Mouse (Mus musculus) gastrocnemius, postnatal 4 days (tissue): ENCODE measurements around the gene Mpp3. TPM values are rescaled to one million over a fixed set of nuclear protein-coding genes. Genes with fewer than 3 reads are reported as not detected.
"Not testable (repeated sequence)": the region's sequence is repeated elsewhere in the genome, so short reads cannot be mapped to it uniquely, and the experiment has no call there.

Source experiments
- DNase-seq, 2 experiments: peaks; one replicate each; pipeline ENCODE4 v3.0.0; 2021 to 2022; ENCODE audit warnings: low spot score in 2 of 2, mixed read lengths in 2 of 2
- total RNA-seq, 2 experiments: library from RNA; stranded (reverse); gene quantifications; 2 replicates each; pipeline ENCODE4 v1.2.3; 2021

Mpp3 gene
- total RNA-seq, 2 experiments from 2014 or later = 55.8 to 95.9 TPM

GRCm38 (mm10) chr11:102013201-102013600 is 15.1 kb downstream of the Mpp3 start:
- no peak for DNase-seq

DNA sequence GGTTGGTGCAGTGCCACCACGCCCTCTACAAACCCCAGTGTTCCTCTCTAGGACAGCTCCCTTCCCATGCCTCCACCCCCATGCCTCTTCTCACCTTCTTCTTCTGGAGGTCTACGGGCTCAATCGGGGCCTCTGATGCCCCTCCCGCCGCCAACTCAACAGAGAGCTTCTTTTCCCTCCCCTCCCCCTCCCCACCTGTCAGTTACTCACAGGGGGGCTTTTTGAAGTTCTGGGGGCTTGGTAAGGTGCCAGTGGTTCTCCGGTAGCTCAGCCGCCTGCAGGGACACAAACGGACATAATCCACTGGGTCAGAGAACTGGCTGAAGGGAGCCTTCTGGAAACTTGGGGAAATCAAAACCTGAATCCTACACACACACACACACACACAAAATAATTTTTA is 16.8 kb downstream of the Mpp3 start:
- DNase-seq = no peak

- DNase-seq = no peak
These were observed 18.1 kb downstream of the Mpp3 start for GRCm38 (mm10) chr11:102010140-102010539.

GRCm38 (mm10) chr11:102008954-102009637 is 19.2 kb downstream of the Mpp3 start:
- no peak for DNase-seq

- no peak for DNase-seq
These were observed 19.9 kb downstream of the Mpp3 start for GRCm38 (mm10) chr11:102008372-102008771.

DNA sequence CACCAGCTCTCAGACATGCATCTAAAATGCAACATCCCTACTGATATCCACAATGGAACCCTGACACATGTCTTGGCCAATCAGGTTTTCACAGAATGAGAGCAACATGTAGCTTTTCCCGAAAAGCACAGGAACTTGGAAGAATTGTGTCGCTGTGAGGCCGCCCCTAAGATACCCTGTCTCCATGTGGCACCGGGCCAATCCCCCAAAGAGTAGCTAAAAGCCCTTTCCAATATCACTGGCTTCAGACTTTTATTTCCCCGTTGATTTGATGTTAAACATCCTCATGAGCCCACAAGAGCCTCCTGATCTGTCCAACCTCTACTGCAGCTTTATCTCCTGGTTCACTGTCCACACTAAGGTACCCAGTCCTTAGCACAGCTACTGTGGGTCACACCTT is 21.6 kb downstream of the Mpp3 start:
- DNase-seq = no peak

DNA sequence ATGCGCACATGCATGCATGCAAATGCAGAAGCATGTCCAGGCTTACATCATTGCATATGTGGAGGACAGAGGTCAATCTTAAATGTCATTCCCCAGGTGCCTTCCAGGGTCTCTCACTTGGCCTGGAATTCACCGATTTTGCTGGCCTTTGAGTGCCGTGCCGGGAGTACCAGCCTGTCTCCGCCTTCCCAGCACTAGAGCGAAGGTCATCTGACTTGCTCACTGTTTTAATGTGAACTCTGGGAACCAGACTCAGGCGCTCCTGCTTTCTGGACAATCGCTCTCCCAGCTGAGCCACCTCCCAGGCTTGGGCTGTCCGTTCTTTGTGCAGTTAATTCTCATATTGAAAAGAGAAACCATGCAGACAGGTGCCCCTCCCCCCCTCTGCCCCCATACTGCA is 22.0 kb downstream of the Mpp3 start:
- DNase-seq = no peak

DNA sequence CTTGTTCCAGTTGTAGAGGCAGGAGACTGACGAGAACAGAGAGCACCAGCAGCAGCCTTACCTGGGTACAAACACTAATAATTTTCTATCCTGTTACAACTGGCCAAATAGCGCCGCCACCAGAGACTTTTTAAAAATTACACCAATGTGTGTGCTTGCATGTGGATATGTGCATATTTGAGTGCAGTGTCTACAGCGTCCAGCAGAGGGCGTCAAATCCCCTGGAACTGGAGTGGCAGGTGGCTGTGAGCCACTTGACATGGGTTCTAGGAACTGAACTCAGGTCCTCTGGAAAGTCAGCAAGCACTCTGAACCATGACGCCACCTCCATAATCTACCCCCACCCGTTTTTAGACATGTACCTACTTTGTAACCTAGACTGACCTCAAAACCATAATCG is 24.0 kb downstream of the Mpp3 start:
- no peak for DNase-seq

DNA sequence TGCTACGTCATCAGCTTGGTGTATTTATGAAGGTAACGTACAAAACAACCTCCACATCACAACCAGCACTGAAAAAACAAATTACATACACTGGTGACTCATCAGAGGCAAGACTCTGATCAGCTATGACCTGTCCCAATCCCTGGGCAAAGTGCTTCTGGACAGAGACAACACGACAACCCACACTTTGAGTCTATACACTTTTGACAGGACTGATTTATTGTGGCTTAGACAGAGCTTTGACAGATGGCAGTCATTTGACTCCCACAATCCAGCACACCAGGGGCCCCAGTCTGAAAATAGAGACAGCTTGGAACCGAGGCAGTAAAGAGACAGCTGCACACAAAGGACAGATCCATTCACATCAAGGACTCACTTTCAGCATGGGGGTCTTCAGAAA is 28.8 kb downstream of the Mpp3 start:
- DNase-seq = no peak

DNA sequence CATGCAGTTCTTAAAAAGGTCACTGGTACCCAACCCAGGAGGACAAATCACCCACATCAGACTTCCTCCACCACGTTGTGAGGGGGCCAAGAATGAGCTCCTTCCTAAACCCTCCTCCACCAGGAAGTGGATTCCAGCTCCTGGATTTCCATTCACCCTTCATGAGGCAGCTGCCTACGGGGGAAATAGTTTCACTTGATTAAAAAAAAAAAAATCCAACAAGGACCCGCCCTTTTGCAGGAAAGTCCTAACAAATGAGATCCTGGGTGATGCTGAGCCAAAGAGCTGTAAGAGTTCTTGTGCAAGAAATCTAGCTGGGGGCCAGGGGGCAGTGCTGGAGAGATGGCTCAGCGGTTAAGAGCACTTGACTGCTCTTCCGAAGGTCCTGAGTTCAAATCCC is 30.0 kb downstream of the Mpp3 start:
- no peak for DNase-seq

DNA sequence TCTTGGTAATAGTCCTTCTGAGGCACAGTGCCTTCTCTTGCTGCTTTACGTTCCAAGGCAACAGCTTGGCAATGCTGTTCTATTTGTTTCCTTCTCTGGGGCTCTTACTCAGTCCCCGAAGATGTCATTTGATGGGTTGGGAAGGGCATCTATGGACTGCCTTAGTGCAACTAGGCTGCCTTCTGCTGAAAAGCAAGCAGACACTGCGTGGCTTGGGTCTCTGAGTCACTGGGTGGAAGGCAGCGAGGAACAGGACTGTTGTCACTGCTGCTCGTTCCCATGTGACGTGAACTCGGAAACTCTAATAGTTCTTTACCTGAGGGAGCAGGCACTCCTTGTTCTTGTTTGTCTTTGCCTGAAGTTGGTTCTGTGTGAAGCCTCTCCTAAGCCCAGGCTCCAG is 32.3 kb downstream of the Mpp3 start:
- no peak for DNase-seq

GRCm38 (mm10) chr11:101994100-101994499 is 34.2 kb downstream of the Mpp3 start:
- no peak for DNase-seq

- DNase-seq = no peak
These were observed 35.9 kb downstream of the Mpp3 start for GRCm38 (mm10) chr11:101992411-101992810.

GRCm38 (mm10) chr11:101991813-101992212 is 36.4 kb downstream of the Mpp3 start:
- DNase-seq = no peak

DNA sequence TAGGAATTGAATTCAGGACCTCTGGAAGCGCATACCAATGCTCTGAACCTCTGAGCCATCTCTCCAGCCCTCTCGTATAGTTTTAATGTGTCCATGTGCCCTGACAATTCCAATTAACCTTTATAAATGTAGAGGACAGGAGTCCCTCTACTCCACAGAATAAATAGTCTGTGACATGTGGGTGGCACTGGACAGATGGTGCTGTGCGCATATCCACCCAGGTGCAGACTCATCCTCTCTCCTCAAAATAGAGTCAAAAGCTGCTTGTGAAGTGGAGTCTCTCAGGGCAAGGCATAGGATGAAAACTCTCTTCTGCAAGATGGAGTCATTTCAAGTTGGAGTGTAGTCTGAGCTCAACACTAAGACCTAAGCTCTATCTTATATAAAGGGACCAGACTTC is 38.0 kb downstream of the Mpp3 start:
- no peak for DNase-seq

DNA sequence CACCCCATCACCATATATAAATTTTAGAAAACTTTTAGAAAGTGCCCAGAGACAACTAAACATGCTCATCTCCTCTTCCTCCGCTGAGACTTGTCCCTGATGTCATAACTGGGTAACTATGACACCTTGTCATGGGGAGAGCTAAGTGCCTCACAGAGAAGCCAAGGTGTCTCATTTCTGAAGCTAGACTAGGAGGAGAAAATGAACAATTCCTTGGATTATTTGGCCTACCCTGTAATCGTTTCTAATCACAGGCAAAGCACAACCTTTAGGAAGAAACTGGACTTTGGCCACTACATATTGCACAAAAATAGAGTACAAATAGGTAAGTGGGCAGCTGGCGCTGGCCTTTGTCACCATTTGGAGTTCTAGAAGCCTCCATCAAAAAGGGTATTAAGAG is 41.3 kb downstream of the Mpp3 start, which contains the start of gene Dusp3:
Dusp3 (minus strand) TSS at position 101 of the 400 bp plus-strand sequence.
- DNase-seq = no peak

- peak; percentile 50 to 85 for DNase-seq
These were observed 42.3 kb downstream of the Mpp3 start for GRCm38 (mm10) chr11:101985990-101986389.

- not testable (repeated sequence) for DNase-seq
These were observed 42.8 kb downstream of the Mpp3 start for GRCm38 (mm10) chr11:101985450-101985849.

DNA sequence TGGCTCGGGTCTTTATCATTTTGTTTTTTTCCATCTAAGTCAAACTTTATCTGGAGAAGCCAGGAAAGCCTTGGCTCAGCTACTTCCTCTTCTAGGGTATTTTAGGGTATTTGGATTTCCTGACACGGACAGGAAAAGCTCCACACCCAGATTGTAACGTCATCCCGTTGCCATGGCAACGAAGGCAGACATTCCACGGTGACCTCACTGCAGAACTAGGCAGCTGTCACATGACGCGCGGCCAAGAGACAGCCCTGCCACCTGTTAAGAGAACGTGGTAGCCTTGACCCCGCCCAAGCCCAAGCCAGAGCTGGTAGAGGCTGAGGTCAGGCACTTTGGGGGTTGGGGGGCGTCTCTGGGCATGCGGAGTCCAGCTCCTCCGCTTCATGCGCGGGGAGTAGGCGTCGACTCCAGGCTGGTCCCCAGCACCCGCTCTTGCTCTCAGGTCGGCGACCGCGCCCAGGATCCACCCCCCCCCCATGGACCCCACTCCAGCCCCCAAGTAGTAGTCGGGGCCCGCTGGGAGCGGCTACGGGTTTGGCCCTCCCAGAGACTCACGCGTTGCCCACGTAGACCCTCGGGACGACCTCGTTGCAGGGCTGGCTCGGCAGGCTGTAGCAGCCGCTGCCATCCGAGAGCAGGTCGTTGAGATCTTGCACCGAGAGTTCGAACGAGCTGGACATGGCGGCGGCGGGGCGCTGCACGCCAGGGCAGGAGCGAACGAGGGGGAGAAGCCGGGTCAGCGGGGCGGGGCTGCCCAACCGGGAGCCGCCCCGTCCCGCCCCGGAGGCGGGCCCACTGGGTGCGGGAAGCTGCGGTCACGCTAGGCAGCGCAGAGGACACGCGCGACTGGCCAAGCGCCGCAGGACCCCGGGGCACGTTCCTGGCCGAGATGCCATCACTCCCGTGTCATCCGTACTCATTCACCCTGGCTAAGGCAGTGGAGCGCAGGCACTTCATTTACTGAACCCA is 43.9 kb downstream of the Mpp3 start, which contains the start of gene Cfap97d1:
Cfap97d1 (plus strand) TSS at position 226 of the 972 bp plus-strand sequence.
- peak; percentile 83 to 93 for DNase-seq

DNA sequence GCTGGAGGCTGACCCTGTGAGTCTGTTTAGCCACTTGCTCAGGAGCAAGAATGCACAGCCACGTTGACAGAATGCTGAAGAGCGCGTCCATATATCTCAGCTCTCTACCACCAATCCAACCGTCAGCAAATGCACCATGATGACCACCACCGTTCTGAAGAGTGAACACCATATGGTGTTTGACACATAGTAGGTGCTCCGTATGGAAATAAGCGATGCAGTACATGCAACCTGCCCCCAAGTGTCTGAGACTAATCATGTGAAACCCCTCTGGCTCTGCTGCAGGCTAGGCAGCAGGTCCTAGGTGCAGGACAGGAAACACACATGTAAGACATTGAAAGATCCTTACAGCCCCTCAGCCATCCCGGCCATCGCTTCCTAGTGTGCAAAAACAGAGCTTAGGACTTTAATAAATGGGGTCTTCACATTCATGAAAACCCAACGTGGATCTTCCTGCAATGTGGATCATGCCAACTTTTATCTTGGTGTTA is 44.8 kb downstream of the Mpp3 start:
- DNase-seq = no peak

- no peak for DNase-seq
These were observed 45.3 kb downstream of the Mpp3 start for GRCm38 (mm10) chr11:101982981-101983411.

DNA sequence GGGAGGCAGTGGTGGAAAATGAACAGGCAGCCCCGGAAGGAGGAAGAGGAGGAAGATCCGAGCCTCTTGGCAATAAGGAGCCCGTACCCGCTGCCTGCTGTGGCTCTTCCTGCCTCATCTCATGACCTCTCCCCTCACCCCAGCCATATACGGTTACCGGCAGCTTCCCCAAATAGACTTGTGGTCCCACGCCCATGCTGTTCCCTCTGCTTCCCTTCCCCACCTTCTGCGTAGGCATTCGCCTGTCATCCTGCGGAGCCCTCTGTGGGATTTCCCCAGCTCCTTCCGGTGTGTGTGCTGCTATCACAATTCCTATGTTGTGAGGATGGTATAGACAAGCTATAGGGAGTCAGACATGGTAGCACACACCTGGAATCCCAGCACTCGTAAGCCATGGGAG is 46.4 kb downstream of the Mpp3 start:
- no peak for DNase-seq
